ENCODE assay signal across 9 mouse cellular contexts in genomic region chr12:103492767-103493166, GRCm38 (mm10). TPM values are rescaled to one million over a fixed set of nuclear protein-coding genes. Genes with fewer than 3 reads are reported as not detected.
A peak's percentile ranks its signal among the peaks of the same experiment; 100 is the strongest.
DNase-seq lines count a peak whose midpoint lies in the region; ATAC-seq and TF ChIP-seq lines count a peak whose summit lies in the region.
"Had no signal": no experiment of that assay in that cellular context is flagged by ENCODE, and none has a peak within 500 bp of the region (broad histone marks: within the 10 kb centered on the region; RNA-seq: fewer than 3 reads in every experiment).

No protein-coding gene starts in this region.

- TF ChIP-seq CTCF in C2C12 (IDR thresholded peaks at IDR 0.05; ENCODE audit: control insufficient read depth, insufficient read depth, insufficient read length) = peak; percentile 64

- no peaks in the 10 kb centered on the region for H3K79me3 ChIP-seq in C2C12 (ENCODE audit: low read depth)

- H3K27ac ChIP-seq in kidney, embryonic 15.5 days = no peak overlapping the region
- no peak overlapping the region for H3K27ac ChIP-seq in liver, embryonic 11.5 days (ENCODE audit: low read depth, low read length)
- H3K27ac ChIP-seq: heart, embryonic 15.5 days had no signal

- 44% methylated on average over 5 of the region's 5 CpGs for WGBS in kidney, embryonic 15.5 days
- WGBS in liver, embryonic 11.5 days = 31% methylated on average over 5 of the region's 5 CpGs

- H3ac ChIP-seq in C2C12 (ENCODE audit: control insufficient read depth, insufficient read length, low read depth) = no peak overlapping the region

- H3K9me3 ChIP-seq in kidney, embryonic 15.5 days (replicated peaks) = no peaks in the 10 kb centered on the region
- H3K9me3 ChIP-seq in liver, embryonic 11.5 days (ENCODE audit: control insufficient read depth, low read length) = no peaks in the 10 kb centered on the region
- H3K9me3 ChIP-seq: heart, embryonic 15.5 days had no signal

- no peak overlapping the region for H3K9ac ChIP-seq in kidney, embryonic 15.5 days
- H3K9ac ChIP-seq in liver, embryonic 11.5 days (ENCODE audit: low read depth, low read length) = no peak overlapping the region
- H3K9ac ChIP-seq: heart, embryonic 15.5 days had no signal

- intact Hi-C loops in gastrocnemius, postnatal 14 days (cut with DNase I; ENCODE audit: low total_unique reads) = loop anchor here (2.0 kb wide), 1 partner anchor 66 kb away; no protein-coding TSS in a partner anchor

- DNase-seq in R1 (ENCODE audit: low read depth, low spot score) = peak; percentile 81
- DNase-seq in cerebellum, postnatal 14 days = peak; percentile 85 to 90
- DNase-seq in gastrocnemius, postnatal 14 days = peak; percentile 60
- DNase-seq in liver, embryonic 11.5 days (ENCODE audit: low spot score) = peak; percentile 47
- peak; percentile 81 for DNase-seq in retina, embryonic 14.5 days (ENCODE audit: low spot score)
- peak; percentile 76 for DNase-seq in urinary bladder, postnatal 14 days (ENCODE audit: low spot score)

- H3K79me2 ChIP-seq in C2C12 (ENCODE audit: control insufficient read depth, insufficient read depth) = no peaks in the 10 kb centered on the region

- no peaks in the 10 kb centered on the region for H3K4me1 ChIP-seq in kidney, embryonic 15.5 days
- no peaks in the 10 kb centered on the region for H3K4me1 ChIP-seq in liver, embryonic 11.5 days (replicated peaks; ENCODE audit: control insufficient read depth, insufficient read depth, low read length)
- H3K4me1 ChIP-seq: heart, embryonic 15.5 days had no signal

- no peak overlapping the region for H3K4me2 ChIP-seq in kidney, embryonic 15.5 days
- no peak overlapping the region for H3K4me2 ChIP-seq in liver, embryonic 11.5 days
- H3K4me2 ChIP-seq: heart, embryonic 15.5 days had no signal

- no peaks in the 10 kb centered on the region for H3K36me3 ChIP-seq in C2C12 (ENCODE audit: control insufficient read depth, insufficient read depth)
- no peaks in the 10 kb centered on the region for H3K36me3 ChIP-seq in kidney, embryonic 15.5 days
- H3K36me3 ChIP-seq in liver, embryonic 11.5 days (ENCODE audit: control insufficient read depth, insufficient read depth, low read length) = no peaks in the 10 kb centered on the region
- H3K36me3 ChIP-seq: heart, embryonic 15.5 days had no signal

- H3K27me3 ChIP-seq in C2C12 (ENCODE audit: control insufficient read depth, insufficient read depth, insufficient read length) = no peaks in the 10 kb centered on the region
- H3K27me3 ChIP-seq in kidney, embryonic 15.5 days = no peaks in the 10 kb centered on the region
- no peaks in the 10 kb centered on the region for H3K27me3 ChIP-seq in liver, embryonic 11.5 days (replicated peaks; ENCODE audit: control insufficient read depth, insufficient read depth, low read length)

- no peak overlapping the region for H3K4me3 ChIP-seq in C2C12 (ENCODE audit: insufficient read depth, poor library complexity, severe bottlenecking)
- H3K4me3 ChIP-seq in kidney, embryonic 15.5 days (replicated peaks) = no peak overlapping the region
- H3K4me3 ChIP-seq in liver, embryonic 11.5 days (ENCODE audit: low read depth, low read length) = no peak overlapping the region
- H3K4me3 ChIP-seq: heart, embryonic 15.5 days had no signal

- ATAC-seq in kidney, embryonic 15.5 days (replicated peaks; ENCODE audit: low FRiP score) = 0 out of 2 replicates have a peak, but pooled peaks have one; percentile 52
- ATAC-seq in liver, embryonic 11.5 days (replicated peaks; ENCODE audit: low FRiP score) = peak; percentile 33; the same call in 1 of the 2 replicates

TF ChIP-seq in C2C12, 6 proteins besides CTCF, POLR2A, EP300 and RAD21:
- TF ChIP-seq MAX (IDR thresholded peaks at IDR 0.05) = no peak
- TF ChIP-seq MYOG (IDR thresholded peaks at IDR 0.05; ENCODE audit: control insufficient read depth, extremely low read depth, insufficient read length) = no peak
- TF ChIP-seq CEBPB (IDR thresholded peaks at IDR 0.05; ENCODE audit: low read depth) = no peak
- TF ChIP-seq USF1 (IDR thresholded peaks at IDR 0.05; ENCODE audit: low read depth) = no peak
- no peak for TF ChIP-seq FOSL1 (IDR thresholded peaks at IDR 0.05; ENCODE audit: insufficient read depth, low read length, poor library complexity, severe bottlenecking)
- no peak for TF ChIP-seq MYOD1 (IDR thresholded peaks at IDR 0.05; ENCODE audit: control insufficient read depth, insufficient read length, low read depth)

RNA-seq across cellular contexts. Expression of gene Ifi27l2b, which starts 35.7 kb away (rescaled TPM):
- 0.12 TPM for polyA plus RNA-seq in C2C12 (2012; fragmentation: generic; extraction: Trizol)
- total RNA-seq in gastrocnemius, postnatal 14 days (2021) = not detected
- 0.21 TPM in 1 of 2 replicates, not detected in the other for polyA plus RNA-seq in kidney, embryonic 15.5 days (2015; fragmentation: Nextera tagmentation; extraction: Ambion mirVana)
- not detected in 2 replicates for polyA plus RNA-seq in liver, embryonic 11.5 days (2014; fragmentation: Nextera tagmentation; extraction: Ambion mirVana)

RNA-seq across cellular contexts. Expression of gene Ppp4r4, which starts 39.3 kb away (rescaled TPM):
- 0.09 TPM for polyA plus RNA-seq in C2C12 (2012; fragmentation: generic; extraction: Trizol)
- total RNA-seq in gastrocnemius, postnatal 14 days (2021) = under 1 TPM; 0.27 to 0.84 TPM
- 1.0 and 1.7 TPM in 2 replicates for polyA plus RNA-seq in kidney, embryonic 15.5 days (2015; fragmentation: Nextera tagmentation; extraction: Ambion mirVana)
- 3.2 and 3.3 TPM in 2 replicates for polyA plus RNA-seq in liver, embryonic 11.5 days (2014; fragmentation: Nextera tagmentation; extraction: Ambion mirVana)

RNA-seq across cellular contexts. Expression of gene Ifi27l2a, which starts 49.3 kb away (rescaled TPM):
- polyA plus RNA-seq in C2C12 (2012; fragmentation: generic; extraction: Trizol) = 0.53 TPM
- 1 to 10 TPM; 4.7 to 4.9 TPM for total RNA-seq in gastrocnemius, postnatal 14 days (2021)
- polyA plus RNA-seq in kidney, embryonic 15.5 days (2015; fragmentation: Nextera tagmentation; extraction: Ambion mirVana) = 11.1 and 11.2 TPM in 2 replicates
- 1.2 and 1.5 TPM in 2 replicates for polyA plus RNA-seq in liver, embryonic 11.5 days (2014; fragmentation: Nextera tagmentation; extraction: Ambion mirVana)

RNA-seq across cellular contexts. Expression of gene Ifi27, which starts 58.8 kb away (rescaled TPM):
- polyA plus RNA-seq in C2C12 (2012; fragmentation: generic; extraction: Trizol) = 55.2 TPM
- 10 to 100 TPM; 77.7 to 79.1 TPM for total RNA-seq in gastrocnemius, postnatal 14 days (2021)
- polyA plus RNA-seq in kidney, embryonic 15.5 days (2015; fragmentation: Nextera tagmentation; extraction: Ambion mirVana) = 28.3 and 35.4 TPM in 2 replicates
- polyA plus RNA-seq in liver, embryonic 11.5 days (2014; fragmentation: Nextera tagmentation; extraction: Ambion mirVana) = 6.6 and 6.8 TPM in 2 replicates
